In the genomic region with DNA sequence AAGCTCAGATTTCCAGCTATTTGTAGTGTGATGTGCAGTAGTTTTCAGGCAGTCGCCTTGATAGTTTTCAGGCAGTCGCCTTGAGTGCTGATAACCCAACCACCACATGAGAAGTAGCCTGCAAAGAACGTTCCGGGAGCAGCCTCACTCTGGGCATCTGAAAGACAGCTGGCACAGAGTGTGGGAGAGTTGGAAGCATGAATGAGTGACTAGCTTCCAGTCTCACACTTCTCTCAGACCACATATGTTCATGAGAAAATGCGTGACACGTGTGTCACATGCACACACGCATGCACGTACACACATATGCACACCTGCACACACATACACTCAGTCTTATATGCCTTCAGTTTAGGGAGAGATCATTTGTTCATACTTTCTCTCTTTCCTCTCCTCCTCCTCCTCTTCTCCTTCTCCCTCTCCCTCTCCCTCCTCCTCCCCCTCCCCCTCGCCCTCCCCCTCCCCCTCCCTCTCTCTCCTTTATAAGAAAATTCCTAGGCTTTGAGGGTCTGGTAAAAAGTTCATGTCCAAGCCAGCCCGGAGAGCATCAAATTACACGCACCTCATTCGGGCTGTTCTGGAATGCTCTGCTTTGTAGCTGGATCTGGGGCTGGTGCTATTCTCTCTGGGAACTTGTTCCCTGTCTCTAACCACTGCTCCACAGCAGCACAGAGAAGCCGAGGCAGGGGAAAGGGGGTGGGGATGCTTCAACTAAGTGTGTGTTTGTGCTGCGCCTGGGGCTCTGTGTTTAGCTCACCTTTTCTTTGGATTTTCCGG, we compare ENCODE assay signal across 12 mouse cellular contexts. TPM values are rescaled to one million over a fixed set of nuclear protein-coding genes. Genes with fewer than 3 reads are reported as not detected.
DNase-seq lines count a peak whose midpoint lies in the region; ATAC-seq lines count a peak whose summit lies in the region.
"Had no signal": no experiment of that assay in that cellular context is flagged by ENCODE, and none has a peak within 500 bp of the region (broad histone marks: within the 10 kb centered on the region; RNA-seq: fewer than 3 reads in every experiment).

No protein-coding gene starts in this region.

- WGBS in heart, embryonic 10.5 days: 61% methylated on average over 14 of the region's 15 CpGs
- WGBS in neural tube, embryonic 11.5 days: 71% methylated on average over 14 of the region's 15 CpGs
- 63% methylated on average over 14 of the region's 15 CpGs for WGBS in hindbrain, embryonic 14.5 days
- WGBS in neural tube, embryonic 14.5 days: 68% methylated on average over 14 of the region's 15 CpGs

- H3K4me2 ChIP-seq in neural tube, embryonic 11.5 days (ENCODE audit: low read depth): no peak overlapping the region; the same call in 1 of the 2 replicates
- H3K4me2 ChIP-seq in hindbrain, embryonic 14.5 days (replicated peaks): no peak overlapping the region
- peak overlapping the region; percentile 18 for H3K4me2 ChIP-seq in neural tube, embryonic 14.5 days (ENCODE audit: low read depth, low read length)
- H3K4me2 ChIP-seq: liver, embryonic 13.5 days; midbrain, embryonic 12.5 days had no signal

- peaks cover 49% of the 10 kb centered on the region for H3K4me1 ChIP-seq in heart, embryonic 10.5 days
- peaks cover 44% of the 10 kb centered on the region for H3K4me1 ChIP-seq in neural tube, embryonic 11.5 days (ENCODE audit: control insufficient read depth, insufficient read depth, low read length)
- H3K4me1 ChIP-seq in hindbrain, embryonic 14.5 days (replicated peaks; ENCODE audit: control insufficient read depth, insufficient read depth, low read length): peaks cover 73% of the 10 kb centered on the region
- peaks cover 61% of the 10 kb centered on the region for H3K4me1 ChIP-seq in neural tube, embryonic 14.5 days (ENCODE audit: control insufficient read depth, insufficient read depth, low read length)

- intact Hi-C loops in heart, postnatal 14 days (cut with DNase I): no loop called here
- intact Hi-C loops in left cerebral cortex, postnatal 10 days (cut with DNase I): no loop called here

- no peaks in the 10 kb centered on the region for H3K27me3 ChIP-seq in heart, embryonic 10.5 days (ENCODE audit: insufficient read depth, poor library complexity, severe bottlenecking)
- no peaks in the 10 kb centered on the region for H3K27me3 ChIP-seq in neural tube, embryonic 11.5 days (ENCODE audit: control insufficient read depth, insufficient read depth, low read length)
- no peaks in the 10 kb centered on the region for H3K27me3 ChIP-seq in hindbrain, embryonic 14.5 days (ENCODE audit: control insufficient read depth, insufficient read depth, low read length)
- no peaks in the 10 kb centered on the region for H3K27me3 ChIP-seq in neural tube, embryonic 14.5 days (ENCODE audit: control insufficient read depth, insufficient read depth, low read length)
- H3K27me3 ChIP-seq: liver, embryonic 13.5 days; midbrain, embryonic 12.5 days had no signal

- no peak for ATAC-seq in neural tube, embryonic 11.5 days (ENCODE audit: insufficient read depth, low FRiP score, low TSS enrichment)
- ATAC-seq in hindbrain, embryonic 14.5 days (ENCODE audit: low FRiP score): no peak
- no peak for ATAC-seq in neural tube, embryonic 14.5 days (ENCODE audit: low read depth)

- 0 out of 2 replicates have a peak overlapping the region, but pooled peaks have one; percentile 18 for H3K9ac ChIP-seq in neural tube, embryonic 11.5 days (ENCODE audit: low read length)
- no peak overlapping the region for H3K9ac ChIP-seq in hindbrain, embryonic 14.5 days
- H3K9ac ChIP-seq in neural tube, embryonic 14.5 days (replicated peaks; ENCODE audit: low read depth, low read length): no peak overlapping the region
- H3K9ac ChIP-seq: liver, embryonic 13.5 days had no signal

- peak overlapping the region; percentile 63 for H3K27ac ChIP-seq in heart, embryonic 10.5 days
- H3K27ac ChIP-seq in neural tube, embryonic 11.5 days (ENCODE audit: low read depth, low read length): peak overlapping the region; percentile 58
- 0 out of 2 replicates have a peak overlapping the region, but pooled peaks have one; percentile 52 for H3K27ac ChIP-seq in hindbrain, embryonic 14.5 days
- H3K27ac ChIP-seq in neural tube, embryonic 14.5 days (ENCODE audit: low read depth, low read length): 0 out of 2 replicates have a peak overlapping the region, but pooled peaks have one; percentile 10
- H3K27ac ChIP-seq: liver, embryonic 13.5 days had no signal

- no peak overlapping the region for H3K4me3 ChIP-seq in heart, embryonic 10.5 days
- no peak overlapping the region for H3K4me3 ChIP-seq in neural tube, embryonic 11.5 days (ENCODE audit: low read depth, low read length)
- H3K4me3 ChIP-seq in hindbrain, embryonic 14.5 days (replicated peaks; ENCODE audit: low read length): no peak overlapping the region
- H3K4me3 ChIP-seq in neural tube, embryonic 14.5 days (ENCODE audit: low read depth, low read length): no peak overlapping the region
- H3K4me3 ChIP-seq: liver, embryonic 13.5 days; midbrain, embryonic 12.5 days had no signal

- no peaks in the 10 kb centered on the region for H3K9me3 ChIP-seq in heart, embryonic 10.5 days
- H3K9me3 ChIP-seq in neural tube, embryonic 11.5 days (ENCODE audit: control insufficient read depth, low read length): no peaks in the 10 kb centered on the region
- no peaks in the 10 kb centered on the region for H3K9me3 ChIP-seq in hindbrain, embryonic 14.5 days (ENCODE audit: control insufficient read depth, low read length)
- H3K9me3 ChIP-seq in neural tube, embryonic 14.5 days (ENCODE audit: control insufficient read depth, low read length): no peaks in the 10 kb centered on the region
- H3K9me3 ChIP-seq: liver, embryonic 13.5 days; midbrain, embryonic 12.5 days had no signal

- DNase-seq in heart, embryonic 10.5 days (ENCODE audit: low spot score): no peak
- no peak for DNase-seq in heart, postnatal 14 days
- DNase-seq in neural tube, embryonic 11.5 days (ENCODE audit: low spot score): no peak
- DNase-seq in neural tube, embryonic 10.5 days (ENCODE audit: extremely low spot score, low spot score): no peak
- DNase-seq in hindbrain, embryonic 14.5 days (ENCODE audit: low spot score): no peak
- DNase-seq in ovary, postnatal 36 days (ENCODE audit: low spot score): no peak
- DNase-seq in left cerebral cortex, postnatal 10 days (ENCODE audit: extremely low spot score in 1 of 2, low spot score in 2 of 2): no peak
- DNase-seq: adrenal gland, postnatal 14 days; cerebellum, adult 9-11 months; liver, embryonic 13.5 days had no signal

- H3K36me3 ChIP-seq in heart, embryonic 10.5 days: no peaks in the 10 kb centered on the region
- no peaks in the 10 kb centered on the region for H3K36me3 ChIP-seq in neural tube, embryonic 11.5 days (ENCODE audit: control insufficient read depth, insufficient read depth, low read length)
- H3K36me3 ChIP-seq in hindbrain, embryonic 14.5 days (replicated peaks; ENCODE audit: control insufficient read depth, insufficient read depth): no peaks in the 10 kb centered on the region
- H3K36me3 ChIP-seq in neural tube, embryonic 14.5 days (ENCODE audit: control insufficient read depth, insufficient read depth, low read length): no peaks in the 10 kb centered on the region
- H3K36me3 ChIP-seq: liver, embryonic 13.5 days; midbrain, embryonic 12.5 days had no signal

RNA-seq across cellular contexts. Expression of gene Phc2, which starts 37.8 kb away (rescaled TPM):
- 24.5 and 35.2 TPM in 2 replicates for polyA plus RNA-seq in heart, embryonic 10.5 days (2016; fragmentation: Nextera tagmentation; extraction: Ambion mirVana)
- total RNA-seq in heart, postnatal 14 days (2021): 10 to 100 TPM; 51.0 to 55.5 TPM
- polyA plus RNA-seq in neural tube, embryonic 11.5 days (2014; fragmentation: Nextera tagmentation; extraction: Ambion mirVana): 109 and 123 TPM in 2 replicates
- 46.2 and 52.8 TPM in 2 replicates for polyA plus RNA-seq in hindbrain, embryonic 14.5 days (2014; fragmentation: Nextera tagmentation; extraction: Ambion mirVana)
- polyA plus RNA-seq in neural tube, embryonic 14.5 days (2014; fragmentation: Nextera tagmentation; extraction: Ambion mirVana): 31.9 and 48.8 TPM in 2 replicates
- total RNA-seq in left cerebral cortex, postnatal 10 days (2021): 10 to 100 TPM; 65.1 to 71.4 TPM

Comparison
In these comparisons a context has a peak if more than half of its experiments do, and no peak if none do; other contexts are left out.
1. H3K27ac ChIP-seq: peak in every context shown above with its lines; median percentile 63 in heart, embryonic 10.5 days; 58 in neural tube, embryonic 11.5 days; 52 in hindbrain, embryonic 14.5 days; 10 in neural tube, embryonic 14.5 days.